Mouse (Mus musculus): Measurements from ENCODE around the gene Rhbdd2. TPM values are rescaled to one million over a fixed set of nuclear protein-coding genes. Genes with fewer than 3 reads are reported as not detected.

Rhbdd2 gene
- polyA plus RNA-seq, 1 experiment from 2014 or later = 57.3 TPM

DNA sequence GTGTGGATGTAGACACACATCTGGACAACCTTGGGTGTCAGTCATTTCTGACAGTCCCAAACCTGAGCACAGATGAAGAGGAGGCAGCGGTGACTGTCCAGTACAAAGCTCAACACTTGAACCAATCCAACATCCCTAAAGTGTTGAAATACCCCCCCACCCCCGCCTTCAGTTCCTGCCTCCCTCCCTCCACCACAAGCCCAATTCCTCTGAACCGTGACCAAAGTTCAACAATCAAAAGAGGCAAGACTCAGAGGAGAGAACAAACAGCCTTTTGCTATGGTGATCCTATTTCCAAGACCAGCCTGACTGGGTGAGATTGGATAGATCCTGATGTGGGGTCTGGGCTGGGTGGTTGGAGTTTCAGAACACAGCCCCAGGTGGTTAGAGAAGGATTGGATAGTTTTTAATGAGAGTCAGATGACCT is 41.9 kb downstream of the Rhbdd2 start:
- peak overlapping the region; percentile 84 for H3K27ac ChIP-seq
- peaks cover 7% of the 10 kb centered on the region; the same call in 1 of the 2 replicates for H3K27me3 ChIP-seq (ENCODE audit: poor library complexity, severe bottlenecking)
- 16% methylated on average over 3 of the region's 3 CpGs for WGBS
- H3K36me3 ChIP-seq (replicated peaks) = no peaks in the 10 kb centered on the region
- H3K9me3 ChIP-seq = 0 out of 2 replicates have a peak, but pooled peaks cover 3% of the 10 kb centered on the region
- no peak for DNase-seq (ENCODE audit: extremely low spot score, low spot score)
- peak overlapping the region; percentile 30 for H3K4me3 ChIP-seq
- peaks cover 59% of the 10 kb centered on the region for H3K4me1 ChIP-seq

DNA sequence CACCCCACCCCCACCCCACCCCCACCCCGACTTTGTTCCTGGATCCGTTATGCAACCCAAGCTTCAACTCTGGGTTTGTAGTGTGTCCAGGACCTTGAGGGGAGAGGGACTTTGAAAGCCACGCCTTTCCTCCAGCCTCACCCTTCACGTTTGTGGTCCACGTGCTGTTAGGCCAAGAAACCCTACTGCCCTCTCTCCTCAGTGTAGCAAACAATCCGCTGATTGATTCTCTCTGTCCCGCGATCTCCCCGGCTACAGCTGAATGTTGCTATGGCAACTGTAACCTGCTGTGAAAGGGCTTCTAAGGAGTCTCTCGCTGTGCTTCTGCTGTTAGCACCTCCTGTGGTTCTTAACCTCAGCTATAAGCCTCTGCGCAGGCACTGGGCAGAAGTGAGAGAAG is 42.4 kb downstream of the Rhbdd2 start:
- Histone ChIP-seq H3K27ac (peak overlapping the region; percentile 84), H3K4me1 (peaks cover 55% of the 10 kb centered on the region), H3K9me3 (0 out of 2 replicates have a peak, but pooled peaks cover 3% of the 10 kb centered on the region), H3K36me3 (replicated peaks) (no peaks in the 10 kb centered on the region), H3K27me3 (ENCODE audit: poor library complexity, severe bottlenecking) (peaks cover 7% of the 10 kb centered on the region; the same call in 1 of the 2 replicates), H3K4me3 (peak overlapping the region; percentile 30)
- WGBS = under 1% methylated on average over 11 of the region's 11 CpGs
- DNase-seq (ENCODE audit: extremely low spot score, low spot score) = peak; percentile 87

DNA sequence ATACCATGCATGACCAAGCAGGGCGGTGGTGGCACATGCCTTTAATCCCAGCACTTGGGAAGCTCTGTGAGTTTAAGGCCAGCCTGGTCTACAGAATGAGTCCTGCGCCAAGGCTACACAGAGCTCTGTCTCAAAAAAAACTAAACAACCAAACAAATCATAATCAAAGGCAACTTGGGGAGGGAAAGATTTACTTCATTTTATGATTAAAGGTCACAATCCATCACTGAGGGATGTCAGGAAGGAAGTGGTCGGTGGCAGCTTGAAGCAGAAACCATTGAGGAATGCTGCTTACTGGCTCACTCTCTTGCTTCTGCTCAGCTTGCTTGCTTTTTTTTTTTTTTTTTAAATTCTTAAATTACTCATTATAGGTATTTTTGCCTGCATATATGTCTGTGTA is 44.3 kb downstream of the Rhbdd2 start:
- H3K27ac ChIP-seq = no peak overlapping the region
- DNase-seq (ENCODE audit: extremely low spot score, low spot score) = no peak
- H3K27me3 ChIP-seq (ENCODE audit: poor library complexity, severe bottlenecking) = peaks cover 7% of the 10 kb centered on the region; the same call in 1 of the 2 replicates
- 0 out of 2 replicates have a peak, but pooled peaks cover 3% of the 10 kb centered on the region for H3K9me3 ChIP-seq
- no peak overlapping the region for H3K4me3 ChIP-seq
- H3K4me1 ChIP-seq = peaks cover 39% of the 10 kb centered on the region
- 86% methylated on average over 3 of the region's 3 CpGs for WGBS
- no peaks in the 10 kb centered on the region for H3K36me3 ChIP-seq (replicated peaks)

DNA sequence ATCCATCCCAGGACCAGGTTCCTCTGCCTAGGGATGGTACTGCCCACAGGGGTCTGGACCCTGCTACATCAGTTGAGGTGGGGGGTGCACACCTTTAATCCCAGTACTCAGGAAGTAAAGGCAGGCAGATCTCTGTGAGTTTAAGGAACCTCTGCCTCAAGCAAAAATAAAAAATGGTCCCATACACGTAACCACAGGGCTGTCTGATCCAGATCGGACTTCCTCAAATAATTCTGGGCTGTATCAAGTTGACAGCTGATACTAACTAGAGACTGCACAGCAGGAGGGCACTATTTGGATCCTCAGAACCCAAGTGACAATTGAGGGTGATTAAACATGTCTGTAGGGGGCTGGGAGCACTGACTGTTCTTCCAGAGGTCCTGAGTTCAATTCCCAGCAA is 44.8 kb downstream of the Rhbdd2 start:
- Histone ChIP-seq H3K9me3 (0 out of 2 replicates have a peak, but pooled peaks cover 3% of the 10 kb centered on the region), H3K4me3 (no peak overlapping the region), H3K27ac (no peak overlapping the region), H3K36me3 (replicated peaks) (no peaks in the 10 kb centered on the region), H3K27me3 (ENCODE audit: poor library complexity, severe bottlenecking) (peaks cover 7% of the 10 kb centered on the region; the same call in 1 of the 2 replicates), H3K4me1 (peaks cover 39% of the 10 kb centered on the region)
- WGBS = 88% methylated on average over 2 of the region's 2 CpGs
- DNase-seq (ENCODE audit: extremely low spot score, low spot score) = no peak

DNA sequence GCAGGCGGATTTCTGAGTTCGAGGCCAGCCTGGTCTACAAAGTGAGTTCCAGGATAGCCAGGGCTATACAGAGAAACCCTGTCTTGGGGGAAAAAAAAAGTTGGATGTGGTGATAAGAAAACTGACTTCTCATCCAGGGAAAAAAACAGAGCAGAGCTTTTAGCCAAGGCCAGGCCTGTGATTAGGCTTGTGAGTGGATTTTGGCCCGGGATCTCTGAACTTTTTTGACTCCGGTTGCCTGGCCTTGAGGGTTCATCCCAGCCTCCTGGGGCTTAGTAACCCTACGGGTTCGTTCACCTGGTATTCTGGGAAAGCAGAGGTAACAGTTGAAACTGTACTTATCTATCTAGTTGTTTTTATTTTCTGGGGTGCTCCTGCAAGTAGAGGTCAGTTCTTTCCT is 46.1 kb downstream of the Rhbdd2 start:
- H3K4me3 ChIP-seq = no peak overlapping the region
- no peak overlapping the region for H3K27ac ChIP-seq
- H3K36me3 ChIP-seq (replicated peaks) = no peaks in the 10 kb centered on the region
- 0 out of 2 replicates have a peak, but pooled peaks cover 3% of the 10 kb centered on the region for H3K9me3 ChIP-seq
- H3K27me3 ChIP-seq (ENCODE audit: poor library complexity, severe bottlenecking) = peaks cover 7% of the 10 kb centered on the region; the same call in 1 of the 2 replicates
- H3K4me1 ChIP-seq = peaks cover 28% of the 10 kb centered on the region
- no peak for DNase-seq (ENCODE audit: extremely low spot score, low spot score)
- 96% methylated on average over 6 of the region's 6 CpGs for WGBS

DNA sequence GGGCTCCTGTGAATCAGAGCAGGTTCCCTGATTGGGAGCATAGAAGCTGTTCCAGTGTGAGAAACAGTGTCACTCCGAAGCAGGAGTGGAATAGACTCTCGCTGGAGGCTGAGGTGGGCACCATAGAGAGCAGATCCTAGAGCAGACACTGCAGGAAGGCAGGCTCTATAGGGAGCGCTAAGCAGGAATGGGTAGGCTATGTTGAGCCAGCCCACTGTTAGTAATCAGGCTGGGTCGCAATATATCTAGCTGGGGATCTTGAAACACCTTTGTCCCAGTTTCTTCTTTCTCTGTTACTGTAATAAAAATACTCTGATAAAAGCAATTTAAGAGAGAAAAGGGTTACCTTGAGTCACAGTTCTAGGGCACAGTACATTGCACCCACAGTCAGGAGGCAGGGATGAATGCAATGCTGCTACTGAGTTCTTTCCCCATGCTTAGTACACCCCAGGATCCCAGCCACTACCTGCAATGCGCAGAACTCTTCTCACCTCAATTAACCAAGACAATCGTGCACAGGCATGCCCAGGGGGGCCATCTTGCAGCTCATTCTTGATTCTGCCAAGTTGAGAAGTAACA is 48.6 kb downstream of the Rhbdd2 start:
- H3K4me1 ChIP-seq = peaks cover 2% of the 10 kb centered on the region
- no peak overlapping the region for H3K27ac ChIP-seq
- no peak for DNase-seq (ENCODE audit: extremely low spot score, low spot score)
- H3K36me3 ChIP-seq (replicated peaks) = no peaks in the 10 kb centered on the region
- 87% methylated on average over 6 of the region's 6 CpGs for WGBS
- 0 out of 2 replicates have a peak, but pooled peaks cover 3% of the 10 kb centered on the region for H3K9me3 ChIP-seq
- peaks cover 5% of the 10 kb centered on the region; the same call in 1 of the 2 replicates for H3K27me3 ChIP-seq (ENCODE audit: poor library complexity, severe bottlenecking)
- no peak overlapping the region for H3K4me3 ChIP-seq

DNA sequence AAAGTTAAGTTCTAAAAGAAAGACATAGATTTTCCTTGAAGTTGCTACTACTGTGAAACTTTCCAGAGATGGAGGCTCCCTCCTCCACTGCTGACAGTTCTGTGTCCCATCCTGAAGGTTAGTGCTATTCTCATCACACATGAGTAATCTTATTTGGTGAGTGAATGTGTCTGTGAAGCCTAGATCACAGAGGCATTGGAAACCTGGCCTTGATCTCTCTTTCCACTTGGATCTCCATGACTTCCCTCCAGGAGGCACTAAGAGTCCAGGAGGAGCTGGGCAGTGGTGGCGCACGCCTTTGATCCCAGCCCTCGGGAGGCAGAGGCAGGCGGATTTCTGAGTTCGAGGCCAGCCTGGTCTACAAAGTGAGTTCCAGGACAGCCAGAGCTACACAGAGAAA is 49.6 kb downstream of the Rhbdd2 start:
- Histone ChIP-seq H3K27me3 (ENCODE audit: poor library complexity, severe bottlenecking) (no peaks in the 10 kb centered on the region), H3K9me3 (0 out of 2 replicates have a peak, but pooled peaks cover 3% of the 10 kb centered on the region), H3K27ac (no peak overlapping the region), H3K4me1 (no peaks in the 10 kb centered on the region), H3K36me3 (replicated peaks) (no peaks in the 10 kb centered on the region), H3K4me3 (no peak overlapping the region)
- DNase-seq (ENCODE audit: extremely low spot score, low spot score) = no peak
- 94% methylated on average over 5 of the region's 5 CpGs for WGBS

DNA sequence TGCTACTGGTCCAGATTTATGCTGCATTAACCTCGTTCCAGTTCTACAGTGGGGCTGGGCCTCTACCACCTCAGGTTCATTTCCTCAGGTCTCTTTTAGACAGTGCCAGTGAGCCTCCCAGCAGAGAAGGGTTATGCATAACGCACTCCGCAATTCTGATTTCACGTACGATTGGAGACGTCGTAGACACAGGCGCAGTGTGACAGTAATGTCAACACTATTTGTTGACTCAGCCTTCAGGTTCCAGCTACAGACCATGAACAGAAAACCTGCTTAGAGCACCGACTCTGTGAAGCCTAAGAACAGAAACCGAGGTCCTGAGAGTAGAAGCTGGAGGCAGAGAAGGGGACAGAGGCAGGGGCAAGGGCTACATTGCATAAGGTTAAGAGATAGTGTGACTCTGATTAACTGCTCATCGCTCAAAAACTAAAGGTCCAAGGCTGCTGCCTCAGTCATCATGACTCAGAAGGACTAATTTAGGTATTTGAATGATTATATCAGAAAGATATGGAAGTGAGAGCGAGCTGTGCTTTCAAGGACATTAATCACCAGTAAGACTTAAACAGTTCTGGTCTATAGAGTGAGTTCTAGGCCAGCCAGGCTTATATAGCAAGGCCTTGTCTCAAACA is 50.6 kb downstream of the Rhbdd2 start:
- no peak for DNase-seq (ENCODE audit: extremely low spot score, low spot score)
- no peak overlapping the region for H3K27ac ChIP-seq
- WGBS = 93% methylated on average over 12 of the region's 12 CpGs
- no peaks in the 10 kb centered on the region for H3K27me3 ChIP-seq (ENCODE audit: poor library complexity, severe bottlenecking)
- H3K4me1 ChIP-seq = peaks cover 3% of the 10 kb centered on the region
- no peaks in the 10 kb centered on the region for H3K36me3 ChIP-seq (replicated peaks)
- H3K4me3 ChIP-seq = no peak overlapping the region
- H3K9me3 ChIP-seq = 0 out of 2 replicates have a peak, but pooled peaks cover 2% of the 10 kb centered on the region

DNA sequence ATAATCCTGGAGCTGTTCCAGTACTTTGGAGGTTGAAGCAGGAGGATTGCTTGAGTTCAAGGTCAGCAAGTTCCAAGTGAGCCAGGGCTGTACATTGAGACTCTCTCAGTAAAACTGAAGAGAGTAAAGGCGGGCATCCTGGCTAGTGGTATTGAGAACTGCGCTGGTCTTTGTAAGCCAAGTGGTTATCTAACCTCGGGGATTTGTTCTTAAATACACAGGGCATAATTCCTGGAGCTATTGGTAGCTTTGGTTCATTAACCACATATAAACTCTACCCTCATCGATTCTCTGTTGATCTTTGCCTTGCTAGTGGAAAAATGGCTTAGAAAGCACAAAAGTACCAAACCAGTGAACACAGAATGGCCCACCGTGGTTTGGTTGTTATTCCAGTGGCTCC is 58.0 kb downstream of the Rhbdd2 start:
- 86% methylated on average over 5 of the region's 5 CpGs for WGBS
- H3K36me3 ChIP-seq (replicated peaks) = peaks cover 6% of the 10 kb centered on the region

DNA sequence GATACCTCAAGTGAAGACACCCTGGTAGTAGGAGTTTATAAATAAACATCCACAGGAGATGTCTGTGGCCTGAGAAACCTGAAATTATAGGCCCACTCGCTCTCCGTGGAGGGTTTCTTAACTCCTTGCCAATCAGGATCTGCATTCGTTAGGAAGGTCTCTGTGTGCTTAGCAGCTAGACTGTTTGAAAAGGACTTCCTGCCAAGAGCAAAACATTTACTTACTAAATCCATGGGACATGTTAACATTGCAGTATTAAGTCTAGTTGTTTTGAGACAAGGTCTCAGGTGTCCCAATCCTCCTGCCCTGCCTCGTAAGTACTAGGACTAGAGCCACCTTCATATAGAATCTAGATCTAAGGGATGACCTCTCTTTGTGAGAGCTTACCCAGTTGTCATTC is 58.8 kb downstream of the Rhbdd2 start:
- WGBS = 88% methylated on average over 4 of the region's 4 CpGs
- no peak for DNase-seq (ENCODE audit: extremely low spot score, low spot score)

More for the DNA sequence above, 58.0 kb downstream of the Rhbdd2 start:
- H3K27ac ChIP-seq = no peak overlapping the region
- H3K4me1 ChIP-seq = peaks cover 31% of the 10 kb centered on the region
- H3K4me3 ChIP-seq = peak overlapping the region; percentile 80
- no peaks in the 10 kb centered on the region for H3K9me3 ChIP-seq
- H3K27me3 ChIP-seq (ENCODE audit: poor library complexity, severe bottlenecking) = no peaks in the 10 kb centered on the region
- no peak for DNase-seq (ENCODE audit: extremely low spot score, low spot score)

DNA sequence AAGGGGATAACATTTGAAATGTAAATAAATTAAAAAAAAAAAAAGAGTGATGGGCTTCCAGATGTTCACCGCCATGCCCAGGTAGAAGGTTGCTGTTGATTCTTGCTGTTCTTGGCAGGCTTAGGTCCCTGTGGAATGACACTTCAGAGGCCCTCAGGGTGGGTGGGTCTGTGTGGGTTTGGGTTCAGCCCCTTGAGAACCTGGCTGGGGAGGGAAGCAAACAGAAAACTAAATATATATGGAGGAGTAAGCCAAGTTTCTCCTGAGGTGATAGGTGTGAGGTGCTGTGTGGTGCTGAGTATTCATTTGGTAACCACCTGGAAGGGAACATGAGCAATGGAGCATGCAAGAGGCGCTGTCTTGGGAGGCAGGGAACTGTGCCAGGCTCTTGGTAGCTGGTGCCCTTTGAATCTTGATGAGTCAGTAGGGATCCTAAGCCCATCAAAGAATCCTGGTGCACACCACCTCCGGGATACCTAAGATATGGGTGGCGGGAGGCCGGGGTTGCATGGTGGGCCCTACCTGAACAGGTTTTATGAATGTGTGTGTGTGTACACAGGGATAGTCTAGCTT is 60.9 kb downstream of the Rhbdd2 start:
- H3K27me3 ChIP-seq (ENCODE audit: poor library complexity, severe bottlenecking) = no peaks in the 10 kb centered on the region
- no peaks in the 10 kb centered on the region for H3K9me3 ChIP-seq
- DNase-seq (ENCODE audit: extremely low spot score, low spot score) = no peak
- no peak overlapping the region for H3K4me3 ChIP-seq
- peaks cover 14% of the 10 kb centered on the region for H3K36me3 ChIP-seq (replicated peaks)
- H3K27ac ChIP-seq = no peak overlapping the region
- 91% methylated on average over 5 of the region's 5 CpGs for WGBS
- peaks cover 28% of the 10 kb centered on the region for H3K4me1 ChIP-seq

More for the DNA sequence above, 58.8 kb downstream of the Rhbdd2 start:
- no peak overlapping the region for H3K4me3 ChIP-seq
- H3K27ac ChIP-seq = no peak overlapping the region
- peaks cover 35% of the 10 kb centered on the region for H3K4me1 ChIP-seq
- H3K36me3 ChIP-seq (replicated peaks) = peaks cover 6% of the 10 kb centered on the region
- no peaks in the 10 kb centered on the region for H3K27me3 ChIP-seq (ENCODE audit: poor library complexity, severe bottlenecking)
- H3K9me3 ChIP-seq = no peaks in the 10 kb centered on the region

DNA sequence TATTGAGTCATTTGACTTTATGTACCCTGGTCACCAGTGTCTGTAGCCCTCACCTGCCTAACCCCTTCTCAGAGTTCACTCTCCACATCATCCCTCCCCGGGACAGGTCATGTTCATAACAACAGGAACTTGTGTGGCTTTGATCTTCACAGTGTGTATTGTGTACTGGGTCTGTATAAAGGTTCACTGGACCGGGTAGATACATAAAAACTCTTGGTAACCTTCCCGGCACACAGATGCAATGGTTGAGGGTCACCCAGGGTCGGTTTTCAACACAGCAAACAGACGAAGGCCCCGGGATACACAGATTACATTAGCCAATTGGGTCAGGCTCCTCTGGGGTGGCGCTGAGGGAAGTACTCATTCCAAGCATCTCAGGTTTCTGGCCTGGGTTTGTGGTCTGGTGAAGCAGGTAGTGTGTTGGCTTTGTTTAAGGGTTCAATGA is 62.9 kb downstream of the Rhbdd2 start:
- WGBS = 72% methylated on average over 7 of the region's 7 CpGs
- no peaks in the 10 kb centered on the region for H3K27me3 ChIP-seq (ENCODE audit: poor library complexity, severe bottlenecking)
- no peak for DNase-seq (ENCODE audit: extremely low spot score, low spot score)

More for the DNA sequence above, 62.9 kb downstream of the Rhbdd2 start:
- Histone ChIP-seq H3K27ac (no peak overlapping the region), H3K36me3 (replicated peaks) (peaks cover 33% of the 10 kb centered on the region), H3K4me1 (peaks cover 16% of the 10 kb centered on the region), H3K4me3 (no peak overlapping the region), H3K9me3 (no peaks in the 10 kb centered on the region)

Measured in forebrain, embryonic 10.5 days (tissue).